In the genomic region with DNA sequence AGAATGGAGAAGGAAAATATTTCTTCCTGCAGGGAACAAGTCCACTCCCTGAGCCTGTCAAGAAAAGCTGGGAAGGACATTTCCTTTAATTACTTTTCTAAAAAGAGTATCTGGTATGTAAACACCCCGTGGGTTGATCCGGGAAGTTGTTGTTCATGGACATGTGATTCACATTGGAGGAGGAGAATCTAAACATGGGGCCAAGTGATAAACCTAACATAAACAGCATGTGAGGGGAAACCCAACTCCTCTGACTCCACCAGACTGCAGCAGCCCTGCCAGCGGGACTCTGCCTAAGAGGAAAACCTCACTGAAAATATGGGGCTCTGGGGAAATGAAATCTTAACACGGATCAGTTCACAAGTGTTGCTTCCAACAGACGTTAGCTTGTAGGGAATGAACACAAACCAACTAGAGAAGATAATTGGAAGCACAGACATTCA, we compare ENCODE assay signal across 10 mouse cellular contexts. TPM values are rescaled to one million over a fixed set of nuclear protein-coding genes. Genes with fewer than 3 reads are reported as not detected.
DNase-seq lines count a peak whose midpoint lies in the region; ATAC-seq and TF ChIP-seq lines count a peak whose summit lies in the region.
"Had no signal": no experiment of that assay in that cellular context is flagged by ENCODE, and none has a peak within 500 bp of the region (broad histone marks: within the 10 kb centered on the region; RNA-seq: fewer than 3 reads in every experiment).

No protein-coding gene starts in this region.

- H3K4me2 ChIP-seq in embryonic facial prominence, embryonic 11.5 days (ENCODE audit: low read depth, low read length), result no peak overlapping the region
- H3K4me2 ChIP-seq in liver, embryonic 15.5 days, result peak overlapping the region; percentile 18; the same call in 1 of the 2 replicates
- peak overlapping the region; percentile 67; the same call in 1 of the 2 replicates for H3K4me2 ChIP-seq in kidney, postnatal 0 days (ENCODE audit: low read length)

- 26% methylated on average over 5 of the region's 5 CpGs for WGBS in embryonic facial prominence, embryonic 11.5 days
- 39% methylated on average over 5 of the region's 5 CpGs for WGBS in embryonic facial prominence, embryonic 10.5 days
- WGBS in liver, embryonic 15.5 days (ENCODE audit: insufficient replicate concordance), result 29% methylated on average over 5 of the region's 5 CpGs
- 1% methylated on average over 5 of the region's 5 CpGs for WGBS in kidney, postnatal 0 days
- WGBS in small intestine, adult 2 months, result 18% methylated on average over 5 of the region's 5 CpGs

- no peak for TF ChIP-seq CTCF in kidney, postnatal 0 days (IDR thresholded peaks at IDR 0.05; ENCODE audit: low read depth)
- TF ChIP-seq CTCF in small intestine, adult 2 months (IDR thresholded peaks at IDR 0.05; ENCODE audit: extremely low read depth, insufficient read length, insufficient replicate concordance, low read depth, low read length), result no peak

- H3K27me3 ChIP-seq in embryonic facial prominence, embryonic 11.5 days (ENCODE audit: control insufficient read depth, insufficient read depth, low read length), result 0 out of 2 replicates have a peak, but pooled peaks cover 2% of the 10 kb centered on the region
- peaks cover 32% of the 10 kb centered on the region for H3K27me3 ChIP-seq in embryonic facial prominence, embryonic 10.5 days (replicated peaks; ENCODE audit: low read depth, poor library complexity, severe bottlenecking)
- H3K27me3 ChIP-seq in liver, embryonic 15.5 days, result peaks cover 21% of the 10 kb centered on the region
- no peaks in the 10 kb centered on the region for H3K27me3 ChIP-seq in kidney, postnatal 0 days (ENCODE audit: insufficient read depth, low read length)
- H3K27me3 ChIP-seq in small intestine, adult 2 months (ENCODE audit: control insufficient read depth, insufficient read depth, low read length), result peaks cover 5% of the 10 kb centered on the region; the same call in 1 of the 2 replicates

- H3K36me3 ChIP-seq in embryonic facial prominence, embryonic 11.5 days (replicated peaks; ENCODE audit: control insufficient read depth, insufficient read depth, low read depth, low read length), result no peaks in the 10 kb centered on the region
- no peaks in the 10 kb centered on the region for H3K36me3 ChIP-seq in embryonic facial prominence, embryonic 10.5 days (replicated peaks)
- H3K36me3 ChIP-seq in liver, embryonic 15.5 days (replicated peaks), result no peaks in the 10 kb centered on the region
- no peaks in the 10 kb centered on the region for H3K36me3 ChIP-seq in kidney, postnatal 0 days (ENCODE audit: insufficient read depth, low read length)
- H3K36me3 ChIP-seq in small intestine, adult 2 months (ENCODE audit: control insufficient read depth, insufficient read depth, low read length), result no peaks in the 10 kb centered on the region

- H3K9ac ChIP-seq in embryonic facial prominence, embryonic 11.5 days (replicated peaks; ENCODE audit: low read length), result no peak overlapping the region
- H3K9ac ChIP-seq in liver, embryonic 15.5 days, result no peak overlapping the region
- no peak overlapping the region for H3K9ac ChIP-seq in kidney, postnatal 0 days (ENCODE audit: low read depth, low read length)

- TF ChIP-seq POLR2A in small intestine, adult 2 months (IDR thresholded peaks at IDR 0.05; ENCODE audit: low read depth, low read length), result no peak

- no peak overlapping the region for H3K4me3 ChIP-seq in embryonic facial prominence, embryonic 11.5 days (ENCODE audit: low read depth, low read length)
- H3K4me3 ChIP-seq in embryonic facial prominence, embryonic 10.5 days, result no peak overlapping the region
- H3K4me3 ChIP-seq in liver, embryonic 15.5 days (replicated peaks), result no peak overlapping the region
- H3K4me3 ChIP-seq in kidney, postnatal 0 days (replicated peaks; ENCODE audit: low read depth, low read length), result no peak overlapping the region
- no peak overlapping the region for H3K4me3 ChIP-seq in small intestine, adult 2 months (ENCODE audit: low read depth, low read length)
- H3K4me3 ChIP-seq: megakaryocyte, embryonic 14.5 days had no signal

- H3K27ac ChIP-seq in embryonic facial prominence, embryonic 11.5 days (replicated peaks; ENCODE audit: low read depth, low read length), result no peak overlapping the region
- no peak overlapping the region for H3K27ac ChIP-seq in embryonic facial prominence, embryonic 10.5 days (replicated peaks)
- H3K27ac ChIP-seq in liver, embryonic 15.5 days (replicated peaks), result peak overlapping the region; percentile 14; the same call in 1 of the 2 replicates
- H3K27ac ChIP-seq in kidney, postnatal 0 days, result peak overlapping the region; percentile 68
- H3K27ac ChIP-seq in small intestine, adult 2 months (ENCODE audit: insufficient read depth, low read depth, low read length), result peak overlapping the region; percentile 62

- ATAC-seq in embryonic facial prominence, embryonic 11.5 days (replicated peaks; ENCODE audit: insufficient number of reproducible peaks, low FRiP score, low TSS enrichment, low read depth), result no peak
- no peak for ATAC-seq in liver, embryonic 15.5 days (ENCODE audit: insufficient read depth)
- no peak for ATAC-seq in kidney, postnatal 0 days (replicated peaks; ENCODE audit: low FRiP score, low read depth)

- DNase-seq in embryonic facial prominence, embryonic 11.5 days (ENCODE audit: low spot score), result peak; percentile 45
- no peak for DNase-seq in embryonic facial prominence, embryonic 10.5 days (ENCODE audit: low spot score)
- no peak for DNase-seq in liver
- DNase-seq in kidney, postnatal 0 days (ENCODE audit: low spot score), result peak; percentile 84
- no peak for DNase-seq in natural killer cell, adult 2 months (ENCODE audit: low spot score in 2 of 2)
- DNase-seq in ovary, postnatal 10 days (ENCODE audit: low spot score), result no peak
- DNase-seq: right cerebral cortex, postnatal 14 days had no signal

- no peaks in the 10 kb centered on the region; the same call in 1 of the 2 replicates for H3K4me1 ChIP-seq in embryonic facial prominence, embryonic 11.5 days (ENCODE audit: control insufficient read depth, insufficient read depth, low read length)
- peaks cover 36% of the 10 kb centered on the region for H3K4me1 ChIP-seq in embryonic facial prominence, embryonic 10.5 days
- H3K4me1 ChIP-seq in liver, embryonic 15.5 days (replicated peaks), result no peaks in the 10 kb centered on the region
- peaks cover 23% of the 10 kb centered on the region for H3K4me1 ChIP-seq in kidney, postnatal 0 days (replicated peaks; ENCODE audit: insufficient read depth, low read length)
- H3K4me1 ChIP-seq in small intestine, adult 2 months (ENCODE audit: control insufficient read depth, insufficient read depth, insufficient read length, low read length), result no peaks in the 10 kb centered on the region

- H3K9me3 ChIP-seq in embryonic facial prominence, embryonic 11.5 days (replicated peaks; ENCODE audit: control insufficient read depth, low read length), result no peaks in the 10 kb centered on the region
- H3K9me3 ChIP-seq in embryonic facial prominence, embryonic 10.5 days, result no peaks in the 10 kb centered on the region
- no peaks in the 10 kb centered on the region for H3K9me3 ChIP-seq in liver, embryonic 15.5 days (replicated peaks)
- H3K9me3 ChIP-seq in kidney, postnatal 0 days (replicated peaks; ENCODE audit: low read length), result no peaks in the 10 kb centered on the region

RNA-seq across cellular contexts. Expression of a gene that starts 2.3 kb away (rescaled TPM):
- 1.6 and 3.0 TPM in 2 replicates for polyA plus RNA-seq in embryonic facial prominence, embryonic 11.5 days (2014; fragmentation: Nextera tagmentation; extraction: Ambion mirVana)
- 0.44 and 0.64 TPM in 2 replicates for polyA plus RNA-seq in embryonic facial prominence, embryonic 10.5 days (2016; fragmentation: Nextera tagmentation; extraction: Ambion mirVana)
- polyA plus RNA-seq in liver, embryonic 15.5 days (2015; fragmentation: Nextera tagmentation; extraction: Ambion mirVana), result 7.1 and 8.6 TPM in 2 replicates
- 28.7 and 28.9 TPM in 2 replicates for polyA plus RNA-seq in kidney, postnatal 0 days (2015; fragmentation: Nextera tagmentation; extraction: Ambion mirVana)
- polyA plus RNA-seq in small intestine, adult 2 months (2012; rRNA removed), result 2.3 and 4.5 TPM in 2 replicates

Comparison
In these comparisons a context has a peak if more than half of its experiments do, and no peak if none do; other contexts are left out.
1. DNase-seq: peak in embryonic facial prominence, embryonic 11.5 days (single experiment) and kidney, postnatal 0 days (single experiment); none in embryonic facial prominence, embryonic 10.5 days (single experiment), liver (single experiment), natural killer cell, adult 2 months (0 of 2) and ovary, postnatal 10 days (single experiment).
2. H3K27ac ChIP-seq: peak in liver, embryonic 15.5 days (single experiment), kidney, postnatal 0 days (single experiment) and small intestine, adult 2 months (single experiment); none in embryonic facial prominence, embryonic 11.5 days (single experiment) and embryonic facial prominence, embryonic 10.5 days (single experiment).